Mouse (Mus musculus) neural tube, embryonic 10.5 days (tissue): ENCODE results near the gene Clock.

Experiments
- DNase-seq: peaks from one replicate; pipeline ENCODE4 v3.0.0-alpha.2; 2017; ENCODE audit warnings: low spot score; ENCODE audit errors: extremely low spot score

Clock gene

DNA sequence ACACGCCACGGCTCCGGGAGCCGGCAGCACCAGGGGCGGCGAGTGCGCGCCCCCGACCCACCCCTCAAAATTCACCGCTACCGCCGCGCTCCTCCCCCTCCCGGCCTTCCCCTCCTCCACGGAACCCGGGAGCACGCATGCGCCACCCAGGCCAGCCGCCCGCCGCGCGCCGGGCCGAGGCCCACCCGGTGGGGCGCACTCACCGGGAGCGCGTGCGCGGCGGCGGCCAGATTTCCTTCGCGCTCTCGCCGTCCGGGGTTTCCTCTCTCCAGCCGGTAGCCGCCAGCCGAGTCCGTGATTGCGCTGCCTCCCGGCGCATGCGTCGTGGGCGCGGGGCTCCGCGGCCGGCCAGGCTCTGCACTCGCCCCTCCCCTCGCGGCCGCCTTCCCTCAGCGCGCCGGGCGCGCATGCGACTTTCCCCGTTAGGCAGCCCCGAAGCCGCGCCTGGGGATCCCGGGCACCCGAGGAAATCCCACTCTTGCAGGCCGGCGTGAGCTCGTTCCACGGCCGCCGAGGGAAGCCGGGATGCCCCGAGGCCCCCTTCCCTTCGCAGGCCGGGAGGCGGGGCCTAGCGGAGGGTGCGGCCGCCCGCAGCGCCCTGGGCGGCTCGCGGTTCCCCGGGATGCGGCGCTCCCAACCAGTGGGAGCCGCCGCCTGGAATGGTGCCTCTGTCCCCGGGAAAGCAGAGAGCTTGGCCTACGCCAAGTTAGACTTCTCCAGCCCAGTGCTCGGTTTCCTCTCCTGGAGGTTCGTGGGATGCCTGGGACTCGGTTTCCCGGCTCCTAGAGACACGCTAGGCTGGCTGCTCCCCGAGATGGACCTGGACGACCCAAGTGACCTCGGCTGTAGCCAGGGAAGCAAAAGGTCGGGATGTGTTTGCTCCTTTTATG, at the start of gene Clock:
TSS of gene Clock (minus strand) at position 341 of the 890 bp plus-strand sequence.
- DNase-seq: peak; percentile 89

DNA sequence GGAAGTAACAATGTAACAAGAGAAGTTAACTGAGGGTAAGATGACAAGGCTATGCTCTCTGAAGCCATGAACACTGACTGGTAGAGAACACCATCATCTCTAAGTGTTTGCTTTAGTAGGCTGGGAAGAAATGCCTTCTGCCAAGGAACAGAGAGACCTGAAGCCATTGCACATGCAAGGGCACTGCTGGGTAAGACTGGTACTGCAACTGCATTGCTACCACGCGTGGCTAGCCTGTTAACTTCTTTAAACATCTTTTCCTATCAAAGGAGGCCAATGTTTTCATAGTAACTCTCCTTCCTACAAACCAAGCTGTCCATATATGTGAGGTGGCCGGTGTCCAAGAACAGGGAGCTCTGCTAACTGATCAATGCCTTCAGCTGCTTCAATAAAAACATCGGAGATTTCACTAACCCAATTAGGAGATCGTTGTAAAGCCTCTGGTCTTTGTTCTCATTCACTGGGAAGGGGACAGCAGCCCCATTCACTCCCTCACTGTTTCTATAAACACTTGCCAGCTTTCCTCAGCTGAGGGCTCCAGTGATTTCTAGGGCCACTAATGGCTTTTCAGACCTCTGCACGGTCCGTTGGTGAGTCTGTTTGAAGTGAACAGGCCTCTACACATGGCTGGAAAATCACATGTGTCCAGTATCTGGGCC, 47.5 kb upstream of the Clock start:
- DNase-seq: no peak

DNA sequence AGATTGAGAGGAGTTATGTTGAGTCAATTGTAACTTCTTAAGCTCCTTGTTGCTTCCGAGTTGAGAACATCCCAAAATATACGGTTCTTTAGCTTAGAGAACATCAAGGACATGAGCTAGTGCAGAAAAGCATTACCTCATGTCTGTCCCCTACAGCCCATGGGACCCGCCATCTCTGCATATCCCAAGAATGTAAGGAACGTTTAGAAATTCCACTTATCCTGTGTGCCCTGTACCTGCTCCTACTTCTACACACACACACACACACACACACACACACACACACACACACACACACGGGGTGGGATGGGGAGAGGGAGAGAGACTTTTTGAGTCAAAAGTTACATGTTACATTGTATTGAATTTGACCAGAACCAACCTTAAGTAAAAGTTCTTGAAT, 46.9 kb upstream of the Clock start:
- DNase-seq: no peak

DNA sequence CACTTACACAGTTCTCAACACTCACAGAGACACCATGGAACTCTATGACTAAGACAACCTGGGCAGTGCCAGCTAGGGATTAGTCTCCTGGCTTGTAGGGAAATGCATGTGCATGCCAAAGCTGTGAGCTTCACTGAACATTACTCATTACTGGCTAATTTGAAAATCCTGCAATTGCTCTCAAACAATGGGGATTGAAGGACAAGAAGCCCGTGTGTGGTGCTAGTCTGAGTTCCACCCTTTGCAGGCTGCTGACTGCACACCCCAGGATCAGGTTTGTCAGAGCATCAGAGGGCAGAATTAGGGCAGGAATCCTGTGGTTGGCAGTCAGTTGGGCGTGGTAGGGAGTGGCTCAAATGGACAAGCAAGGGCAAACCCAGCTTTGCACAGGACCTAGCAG, 41.5 kb upstream of the Clock start:
- no peak for DNase-seq

DNA sequence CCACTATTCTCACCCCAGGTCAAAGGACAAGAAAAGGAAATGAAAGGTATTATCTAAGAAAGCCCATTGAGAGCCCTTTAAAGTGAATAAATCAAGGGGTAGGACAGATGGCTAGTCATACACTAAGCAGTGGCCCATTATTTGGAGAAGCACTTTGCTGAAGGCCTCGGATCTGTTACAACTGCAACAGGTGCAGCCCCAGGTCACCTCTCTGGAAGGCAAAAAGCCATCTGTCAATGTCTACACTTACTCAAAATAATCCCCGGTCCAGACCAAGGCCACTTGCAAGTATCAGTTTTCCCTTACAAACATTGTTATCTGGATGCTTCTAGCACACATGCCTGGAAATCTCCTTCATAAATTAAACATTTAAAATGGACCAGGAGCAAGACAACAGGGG, 36.3 kb upstream of the Clock start:
- no peak for DNase-seq

DNA sequence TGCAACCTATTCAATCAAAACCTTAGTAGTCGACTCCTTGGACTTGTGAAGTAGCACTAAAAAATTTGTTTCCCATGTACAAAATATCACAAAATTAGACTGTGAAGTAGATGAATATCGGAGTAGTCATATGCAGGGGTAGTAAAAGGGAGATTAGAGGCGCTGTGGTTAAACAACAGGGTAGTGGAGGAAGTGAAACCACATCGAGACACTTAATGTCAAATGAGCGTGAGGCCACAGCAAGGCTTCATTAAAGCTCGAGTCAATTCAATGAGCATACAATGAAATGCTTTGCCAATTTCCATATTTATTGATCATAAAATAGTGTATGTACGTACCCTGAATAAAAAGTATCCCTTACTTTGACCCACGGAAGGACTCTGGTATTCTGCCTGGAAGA, 32.5 kb upstream of the Clock start:
- DNase-seq: no peak

DNA sequence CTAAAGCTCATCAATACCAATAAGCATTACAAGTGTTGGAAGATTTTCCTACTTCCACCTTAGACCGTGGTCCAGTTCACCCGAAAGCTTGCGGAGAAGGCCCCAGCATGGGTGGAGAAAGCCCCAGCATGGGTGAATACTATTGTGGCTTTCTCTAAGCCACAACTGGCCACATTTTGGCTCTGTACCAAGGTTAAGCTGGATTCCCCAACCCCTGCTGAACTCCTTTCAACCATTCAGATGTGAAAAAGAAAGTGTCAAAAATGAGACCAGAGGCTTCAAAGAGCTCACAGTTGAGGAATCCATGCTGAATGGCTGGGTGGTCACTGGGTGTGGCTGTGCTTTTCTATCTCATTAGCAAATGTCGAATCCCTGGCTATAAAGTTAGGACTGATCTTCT, 29.2 kb upstream of the Clock start:
- no peak for DNase-seq

DNA sequence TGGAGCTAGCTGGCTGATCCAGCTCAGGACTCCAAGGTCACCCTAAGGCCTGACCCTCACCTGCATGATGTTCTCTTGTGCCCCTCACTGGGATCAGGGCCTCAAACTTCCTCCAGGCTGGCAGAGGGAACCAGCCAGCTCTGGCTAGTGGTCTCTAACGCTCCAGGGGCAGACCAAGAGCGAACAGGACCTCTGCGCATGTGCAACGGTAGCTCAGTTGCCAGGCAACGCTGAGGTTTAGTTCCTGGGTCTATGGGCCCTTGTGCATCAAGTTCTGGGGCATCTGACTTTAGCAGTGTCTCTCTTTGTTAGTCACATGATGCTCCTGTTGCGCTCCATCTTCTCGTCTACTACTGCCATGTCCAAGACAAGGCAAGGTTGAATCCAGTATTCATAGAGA, 26.4 kb upstream of the Clock start, which contains the start of gene Pdcl2:
TSS of gene Pdcl2 (minus strand) at position 204 of the 400 bp plus-strand sequence.
- DNase-seq: no peak

DNA sequence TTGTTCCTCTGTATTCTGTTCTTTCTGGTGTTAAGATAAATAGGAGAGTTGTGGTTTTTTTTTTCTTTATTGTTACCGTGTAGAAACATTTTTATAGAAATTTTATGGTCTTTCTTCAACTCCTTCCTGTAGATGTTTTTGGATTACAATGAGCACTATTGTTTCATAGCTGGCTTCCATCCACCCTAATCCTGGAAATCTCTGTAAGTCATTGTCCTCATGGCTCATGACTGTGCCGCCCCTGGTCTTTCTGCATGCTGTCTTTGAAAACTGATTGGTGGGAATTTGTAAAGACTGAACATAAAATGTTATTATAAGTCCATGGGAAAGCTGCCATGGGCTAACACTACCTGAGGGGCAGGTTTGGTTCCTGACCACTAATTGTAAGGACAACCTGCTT, 22.7 kb upstream of the Clock start:
- DNase-seq: no peak

DNA sequence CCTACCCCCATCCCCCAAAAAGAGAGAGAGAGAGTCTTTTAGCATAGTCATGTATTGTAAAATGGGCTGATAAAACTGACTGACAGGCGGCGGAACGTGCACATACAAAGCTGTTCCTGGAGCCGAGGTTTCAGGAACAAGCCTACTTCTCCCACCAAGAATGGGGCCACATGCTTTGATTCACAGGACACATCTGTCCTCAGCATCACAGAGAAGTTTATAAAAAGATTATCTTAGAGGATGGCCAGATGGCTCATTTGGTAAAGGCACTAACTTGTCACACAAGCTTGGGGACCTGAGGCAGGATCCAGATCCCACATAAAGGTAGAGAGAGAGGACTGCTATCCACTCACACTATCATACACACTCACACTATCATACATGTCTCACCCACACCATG, 20.5 kb upstream of the Clock start:
- no peak for DNase-seq

DNA sequence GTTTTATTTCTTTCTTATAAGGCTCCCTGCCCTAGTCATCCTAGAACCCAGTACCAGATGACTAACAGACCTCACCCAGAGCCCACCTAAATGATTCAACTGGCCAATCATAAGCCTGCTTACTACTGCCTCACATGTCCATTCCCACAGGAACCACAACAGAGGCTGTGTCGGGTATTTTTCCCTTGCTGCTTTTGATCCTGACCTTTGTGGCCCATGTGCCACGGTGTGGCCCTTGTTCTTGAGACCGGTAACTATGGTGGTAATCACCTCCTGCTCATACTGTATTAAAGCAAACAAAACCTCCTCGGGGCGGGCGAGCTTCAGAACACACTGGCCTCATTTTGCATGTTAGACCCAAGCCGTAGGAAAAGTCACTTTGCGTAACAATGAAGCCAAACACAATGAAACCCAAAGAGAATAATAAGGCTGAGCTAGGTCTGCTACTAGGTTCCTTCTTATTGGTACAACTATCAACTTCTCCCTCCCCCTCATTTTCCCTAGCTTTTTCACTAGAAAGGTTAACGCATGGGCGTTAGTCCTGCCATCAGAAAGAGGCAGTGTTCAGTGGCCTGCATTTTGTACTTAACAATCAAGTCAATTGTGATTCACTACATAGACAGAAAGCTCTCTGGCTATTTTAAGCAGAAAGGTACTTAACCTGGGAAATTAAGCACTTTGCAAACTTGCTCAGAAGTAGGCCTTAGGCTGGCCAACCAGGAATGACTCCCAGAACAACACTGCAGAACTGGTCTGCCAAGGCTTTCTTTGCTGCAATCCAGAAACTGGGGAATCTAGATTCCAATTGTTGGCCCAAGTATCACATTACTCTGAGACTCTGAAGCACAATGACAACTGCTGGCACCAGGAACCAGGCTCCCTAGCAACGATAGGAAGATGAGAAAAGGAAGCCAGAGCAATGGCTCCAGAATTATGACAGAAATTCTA, 16.9 kb upstream of the Clock start:
- DNase-seq: no peak

DNA sequence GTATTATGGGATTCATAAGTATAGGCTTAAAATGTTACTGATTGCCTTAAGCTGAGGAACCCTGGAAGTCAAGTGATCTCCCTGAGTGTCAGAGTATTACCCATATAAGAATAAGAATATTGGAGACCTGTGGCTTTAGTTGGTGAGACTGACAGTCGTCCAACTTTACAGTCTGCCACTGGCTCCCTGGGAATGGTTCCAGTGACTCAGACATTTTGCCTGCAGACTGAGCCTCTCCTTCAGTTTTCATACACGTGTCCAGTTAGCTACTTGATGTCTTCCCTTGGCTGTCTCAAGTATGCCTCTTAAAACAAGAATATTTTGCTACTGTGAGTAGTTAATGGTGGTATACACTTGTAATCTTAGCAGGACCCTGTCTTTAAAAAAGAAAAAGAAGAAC, 3.6 kb upstream of the Clock start:
- no peak for DNase-seq

DNA sequence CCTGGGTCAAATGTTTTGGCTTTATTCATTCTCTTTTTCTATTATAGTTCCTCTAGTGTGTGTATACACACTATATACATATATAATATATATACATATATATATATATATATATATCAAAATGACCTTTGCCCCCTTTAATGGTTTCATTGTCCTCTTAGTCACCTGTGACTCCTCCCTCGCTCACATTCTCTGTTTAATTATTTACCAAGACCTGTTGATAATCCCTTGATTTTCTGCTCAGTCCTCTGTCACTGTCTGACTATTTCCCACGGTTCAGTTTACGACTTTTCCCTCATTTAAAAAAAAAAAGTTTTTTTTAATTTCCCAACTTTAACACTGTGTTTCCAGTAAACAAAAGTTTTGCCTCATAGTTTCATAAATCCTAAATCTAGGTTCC, 1.7 kb upstream of the Clock start:
- no peak for DNase-seq

DNA sequence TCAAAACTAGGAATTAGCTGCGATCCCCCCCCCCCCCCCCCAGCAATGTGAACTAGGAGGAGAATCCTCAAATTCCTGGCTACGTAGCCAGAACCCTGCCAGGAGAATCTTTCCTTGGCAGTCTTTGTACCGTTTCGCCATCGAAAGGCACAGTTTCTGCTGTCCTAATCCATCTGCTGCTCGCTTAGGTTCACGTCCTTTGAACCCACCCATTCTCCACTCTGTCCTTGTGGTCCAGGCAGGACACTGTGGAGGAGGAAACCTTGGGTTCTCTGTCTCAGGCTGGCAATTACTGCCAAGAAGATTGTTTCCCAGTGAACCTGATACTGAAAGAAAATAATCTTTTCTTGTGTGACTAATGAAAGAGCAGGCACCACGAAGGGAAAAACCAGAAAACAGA, 1.0 kb upstream of the Clock start:
- peak; percentile 44 for DNase-seq

DNA sequence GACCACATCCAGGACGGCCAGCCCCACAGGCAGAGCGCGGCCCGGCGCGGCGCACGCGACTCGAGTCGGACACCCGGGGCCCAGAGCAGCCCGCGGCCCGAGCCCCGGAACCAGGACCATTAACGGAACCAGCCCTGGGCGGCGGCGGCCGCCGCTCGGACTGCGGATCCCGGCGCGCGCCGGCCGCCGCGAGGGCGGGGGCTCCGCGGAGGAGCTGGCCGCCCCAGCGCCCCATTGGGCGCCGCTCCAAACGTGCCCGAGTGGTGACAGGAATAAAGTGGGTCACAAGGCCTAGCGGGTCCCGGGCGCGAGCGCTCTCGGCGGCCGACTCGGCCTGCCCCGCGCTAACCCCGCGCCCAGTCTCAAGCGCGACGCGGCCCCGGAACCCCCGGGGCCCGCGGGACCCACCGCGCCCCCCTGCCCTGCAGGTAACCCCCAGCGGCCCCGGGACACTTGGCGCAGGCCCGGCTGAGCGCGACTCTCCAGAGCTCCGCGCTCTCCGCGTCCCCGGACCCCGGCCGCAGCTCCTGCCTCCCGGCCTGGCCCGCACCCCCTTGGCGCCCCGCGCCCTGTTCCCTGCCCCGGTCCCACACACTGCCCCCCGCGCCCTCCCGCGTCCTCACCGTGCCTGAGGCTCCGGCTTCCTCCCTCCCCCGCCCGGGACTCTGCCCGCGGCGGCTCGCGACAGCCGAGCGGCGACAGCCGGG, 694 bp downstream of the Clock start:
- peak; percentile 71 for DNase-seq

DNA sequence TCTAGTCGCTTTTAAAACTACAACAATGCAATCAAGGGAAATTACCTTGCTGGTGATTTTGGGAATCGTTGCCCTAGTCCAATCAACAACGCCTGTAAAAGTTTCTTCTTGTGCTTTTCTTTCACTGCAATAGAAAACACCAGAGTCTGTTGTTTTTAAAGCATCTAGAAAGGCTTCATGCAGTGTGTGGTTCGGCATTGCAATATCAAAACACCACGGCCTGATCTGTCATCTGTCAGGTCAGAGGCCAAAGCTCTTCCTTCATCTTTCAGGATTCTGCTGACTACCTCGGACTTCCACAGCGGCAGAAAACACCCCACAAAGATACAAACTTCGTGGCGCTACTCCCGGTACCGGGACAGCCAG, 1.2 kb downstream of the Clock start:
- no peak for DNase-seq

DNA sequence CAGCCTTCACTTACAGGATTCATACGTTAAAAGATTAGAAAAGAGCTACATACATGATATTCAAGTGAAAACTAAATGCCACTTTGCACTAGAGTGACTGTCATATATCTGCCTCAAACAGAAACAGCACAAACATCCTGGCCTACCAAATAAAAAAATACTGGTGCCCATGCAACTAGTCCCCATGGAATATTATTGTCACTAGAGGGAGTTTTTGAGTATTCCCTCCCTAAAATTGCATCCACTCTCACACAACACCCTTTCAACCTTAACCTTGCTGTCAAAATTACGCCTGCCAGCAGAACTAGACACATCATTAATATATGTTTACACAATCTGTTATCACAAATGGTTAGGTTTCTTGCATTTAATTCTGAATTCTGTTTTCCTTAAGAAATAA, 2.6 kb downstream of the Clock start:
- DNase-seq: no peak

DNA sequence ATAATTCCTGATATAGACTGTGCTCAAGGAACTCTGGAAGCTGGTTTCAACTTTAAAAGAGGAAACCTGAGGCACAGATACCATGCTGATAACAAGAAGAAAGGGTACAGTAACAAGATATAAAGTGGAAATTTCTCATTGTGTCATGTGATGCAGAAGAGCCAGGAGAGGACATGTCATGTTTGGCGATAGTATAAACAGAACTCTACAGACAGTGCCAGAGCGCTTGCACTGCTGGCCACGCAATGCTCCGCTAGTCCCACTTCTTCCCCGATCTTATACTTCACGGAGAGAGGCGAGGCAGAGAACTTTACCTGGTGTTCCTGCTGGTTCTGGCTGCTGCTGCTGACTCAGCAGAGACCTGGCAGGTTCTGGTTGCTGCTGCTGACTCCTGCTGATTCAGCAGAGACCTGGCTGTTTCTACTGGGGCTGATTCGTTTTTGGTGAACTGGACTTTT, 15.3 kb downstream of the Clock start:
- DNase-seq: no peak

DNA sequence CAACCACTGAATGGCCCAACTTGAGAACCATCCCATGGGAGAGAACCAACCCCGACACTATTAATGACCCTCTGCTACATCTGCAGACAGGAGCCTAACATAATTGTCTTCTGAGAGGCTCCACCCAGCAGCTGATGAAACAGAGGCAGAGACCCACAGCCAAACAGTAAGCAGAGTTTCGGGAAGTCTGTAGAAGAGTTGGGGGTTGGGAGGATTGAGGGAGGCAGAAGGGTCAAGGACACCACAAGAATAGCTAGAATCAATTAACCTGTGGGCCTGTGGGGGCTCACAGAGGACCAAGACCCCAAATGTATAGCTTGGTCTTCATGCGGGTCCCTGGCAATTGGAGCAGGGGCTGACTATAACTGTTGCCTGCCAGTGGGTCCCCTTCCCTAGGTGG, 16.3 kb downstream of the Clock start:
- DNase-seq: no peak

DNA sequence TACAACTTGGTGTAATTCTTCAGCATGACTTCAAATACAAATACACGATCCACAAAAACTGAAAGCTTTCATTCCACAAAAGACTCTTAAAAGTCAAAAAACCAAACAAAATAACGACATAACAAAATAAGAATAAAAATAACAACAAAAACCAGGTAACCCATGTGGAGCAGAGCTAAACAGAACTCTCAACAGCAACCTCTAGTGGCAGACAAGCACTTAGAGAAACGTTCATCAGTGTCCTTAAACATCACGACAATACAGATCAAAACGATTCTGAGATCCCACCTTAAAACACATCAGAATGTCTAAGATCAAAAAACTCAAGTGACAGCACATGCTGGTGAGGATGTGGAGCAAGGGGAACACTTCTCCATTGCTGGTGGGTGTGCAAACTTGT, 17.5 kb downstream of the Clock start:
- DNase-seq: no peak

DNA sequence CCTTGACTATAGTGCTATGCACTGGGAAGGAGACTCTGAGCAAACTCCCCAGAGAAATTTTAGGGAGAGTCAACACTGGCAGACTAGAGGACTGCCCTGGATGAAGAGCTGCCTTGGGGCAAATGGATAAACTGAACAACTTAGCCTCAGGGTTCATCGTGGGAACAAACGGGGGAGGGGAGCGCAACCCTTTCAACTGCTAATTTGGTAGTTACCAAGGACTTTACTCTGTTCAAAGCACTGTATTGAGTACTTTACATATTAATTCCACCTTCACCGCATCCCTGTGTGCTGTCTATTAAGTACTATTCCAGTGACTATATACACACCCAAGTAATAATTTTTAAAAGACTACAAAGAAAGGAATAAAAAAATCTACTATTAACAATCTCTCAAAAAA, 18.9 kb downstream of the Clock start:
- DNase-seq: no peak
